Mouse (Mus musculus): ENCODE data around the gene Btbd35f7.
"Not testable (repeated sequence)": the region's sequence is repeated elsewhere in the genome, so short reads cannot be mapped to it uniquely, and the experiment has no call there.

Btbd35f7 gene

DNA sequence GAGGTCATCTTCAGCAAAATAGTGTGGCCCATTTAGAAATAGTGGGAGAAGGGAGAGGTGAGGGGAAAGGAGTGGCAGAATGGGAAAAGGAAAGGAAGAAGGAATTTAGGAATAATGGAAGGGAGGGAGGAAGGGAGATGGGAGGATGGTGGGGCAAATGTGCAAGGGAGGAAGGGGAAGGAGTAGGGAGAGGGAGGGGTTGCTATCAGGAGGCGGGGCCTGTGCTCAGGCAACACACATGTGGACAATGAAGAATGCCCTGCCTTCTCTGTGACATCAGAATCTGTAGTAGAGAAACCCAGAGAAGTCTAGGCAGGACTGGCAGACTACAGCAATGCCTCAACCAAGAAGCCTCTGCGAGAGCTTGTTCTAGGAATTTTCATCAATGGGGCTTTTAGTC lies at the start of gene Btbd35f7:
TSS of gene Btbd35f7 (plus strand) at position 301 of the 400 bp plus-strand sequence.
- not testable (repeated sequence) for DNase-seq (ENCODE audit: low spot score)
